Mouse (Mus musculus): ENCODE measurements at regions not wholly inside any gene's neighbourhood (a gene's known extent, or its start where the extent isn't known, plus 50 kb on each side); places are given as distances from the start of the nearest gene placed in this dataset.

DNA sequence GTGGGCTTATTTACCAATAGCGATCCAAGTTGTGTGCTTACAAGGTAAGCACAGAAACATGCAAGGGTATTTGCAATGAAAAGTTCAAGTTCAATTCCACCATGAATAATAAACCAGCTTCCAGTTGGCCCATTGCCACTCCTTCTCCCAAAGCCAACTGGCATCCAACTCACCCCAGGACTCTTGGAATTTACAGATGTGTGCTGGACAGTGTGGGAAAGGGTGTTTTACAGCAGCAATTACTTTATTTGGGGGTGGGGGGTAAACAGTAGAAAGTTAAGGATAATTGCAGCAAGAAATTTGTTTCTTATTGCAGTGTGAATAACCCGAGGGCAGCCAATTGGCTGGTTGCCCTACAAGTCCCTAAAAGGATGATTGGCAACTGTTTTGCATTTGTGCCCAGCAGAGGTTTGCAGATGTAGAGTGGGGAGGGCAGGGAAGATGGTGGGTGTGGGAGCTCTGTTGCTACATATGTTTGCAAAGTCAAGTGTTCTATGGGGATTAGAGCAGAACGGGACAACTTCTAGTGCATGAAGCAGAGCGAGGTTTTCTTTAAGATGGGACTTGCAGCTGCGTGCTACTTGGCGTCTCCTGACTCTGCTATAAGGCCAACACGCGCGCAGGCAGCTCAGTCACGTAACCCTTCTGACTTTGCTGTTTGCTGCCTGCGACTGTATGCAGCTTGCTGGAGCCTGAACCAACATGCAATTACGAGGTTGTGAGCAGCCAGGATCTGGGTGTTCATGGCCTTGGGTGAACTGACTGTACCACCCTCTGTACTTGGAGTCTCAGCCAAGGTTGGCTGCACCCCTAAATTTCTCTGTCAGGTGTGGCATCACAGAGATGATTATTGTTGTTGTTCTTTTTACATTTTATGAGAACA is 271.9 kb downstream of the Map2k6 start:
- TF ChIP-seq CTCF (IDR thresholded peaks at IDR 0.05) (no peak), POLR2A (IDR thresholded peaks at IDR 0.05; ENCODE audit: insufficient read depth, low read depth, low read length) (no peak)
